Mouse (Mus musculus) T-helper 1 cell (primary cell): ENCODE measurements around the gene Dmxl2.

Experiments used
- in situ Hi-C: fragments of 300-600 bp; cut with MboI, MseI; formaldehyde crosslinking; loops from one replicate; pipeline ENCODE4 v1.15.1; 2025; ENCODE audit warnings: high pct_unique_total_duplicates

Dmxl2 gene

GRCm38 (mm10) chr9:54501453-54502110, at the start of gene Dmxl2:
TSS of gene Dmxl2 (minus strand) at chr9:54501626.
- in situ Hi-C loops, result no loop called here

- in situ Hi-C loops, result no loop called here
Observed at GRCm38 (mm10) chr9:54549433-54549832, 48.0 kb upstream of the Dmxl2 start.

GRCm38 (mm10) chr9:54547536-54547935, 46.1 kb upstream of the Dmxl2 start:
- in situ Hi-C loops, result no loop called here

- in situ Hi-C loops, result no loop called here
Observed at GRCm38 (mm10) chr9:54544954-54545315, 43.5 kb upstream of the Dmxl2 start.

GRCm38 (mm10) chr9:54544212-54544953, 43.0 kb upstream of the Dmxl2 start:
- in situ Hi-C loops, result no loop called here

- in situ Hi-C loops, result no loop called here
Observed at GRCm38 (mm10) chr9:54540801-54541200, 39.4 kb upstream of the Dmxl2 start.

GRCm38 (mm10) chr9:54538684-54539083, 37.3 kb upstream of the Dmxl2 start, which contains the start of gene Sh2d7:
TSS of gene Sh2d7 (plus strand) at chr9:54538984.
- in situ Hi-C loops, result no loop called here

- in situ Hi-C loops, result no loop called here
Observed at GRCm38 (mm10) chr9:54538244-54538643, 36.8 kb upstream of the Dmxl2 start.

- in situ Hi-C loops, result no loop called here
Observed at GRCm38 (mm10) chr9:54537480-54537879, 36.1 kb upstream of the Dmxl2 start.

GRCm38 (mm10) chr9:54537030-54537429, 35.6 kb upstream of the Dmxl2 start:
- in situ Hi-C loops, result no loop called here

- in situ Hi-C loops, result no loop called here
Observed at GRCm38 (mm10) chr9:54536236-54536635, 34.8 kb upstream of the Dmxl2 start.

GRCm38 (mm10) chr9:54533975-54534374, 32.5 kb upstream of the Dmxl2 start:
- in situ Hi-C loops, result no loop called here

- in situ Hi-C loops, result no loop called here
Observed at GRCm38 (mm10) chr9:54532926-54533325, 31.5 kb upstream of the Dmxl2 start.

- in situ Hi-C loops, result no loop called here
Observed at GRCm38 (mm10) chr9:54531421-54531820, 30.0 kb upstream of the Dmxl2 start.

- in situ Hi-C loops, result no loop called here
Observed at GRCm38 (mm10) chr9:54530836-54531235, 29.4 kb upstream of the Dmxl2 start.

GRCm38 (mm10) chr9:54529950-54530349, 28.5 kb upstream of the Dmxl2 start:
- in situ Hi-C loops, result no loop called here

- in situ Hi-C loops, result no loop called here
Observed at GRCm38 (mm10) chr9:54527694-54528093, 26.3 kb upstream of the Dmxl2 start.

GRCm38 (mm10) chr9:54520286-54520685, 18.9 kb upstream of the Dmxl2 start:
- in situ Hi-C loops, result no loop called here

- in situ Hi-C loops, result no loop called here
Observed at GRCm38 (mm10) chr9:54518921-54519320, 17.5 kb upstream of the Dmxl2 start.

GRCm38 (mm10) chr9:54515991-54516390, 14.6 kb upstream of the Dmxl2 start:
- in situ Hi-C loops, result no loop called here

GRCm38 (mm10) chr9:54502873-54503272, 1.4 kb upstream of the Dmxl2 start:
- in situ Hi-C loops, result no loop called here

- in situ Hi-C loops, result no loop called here
Observed at GRCm38 (mm10) chr9:54502111-54502495, 677 bp upstream of the Dmxl2 start.

GRCm38 (mm10) chr9:54500832-54501452, 484 bp downstream of the Dmxl2 start:
- in situ Hi-C loops, result no loop called here
